Mouse (Mus musculus) CD4-positive helper T cell, adult 2 months (primary cell): ENCODE measurements around the gene Prdx2.

Source experiments
- DNase-seq: peaks from one replicate; pipeline ENCODE4 v3.0.0-alpha.2; 2012; ENCODE audit warnings: low read depth, missing footprints, low spot score

Prdx2 gene

DNA sequence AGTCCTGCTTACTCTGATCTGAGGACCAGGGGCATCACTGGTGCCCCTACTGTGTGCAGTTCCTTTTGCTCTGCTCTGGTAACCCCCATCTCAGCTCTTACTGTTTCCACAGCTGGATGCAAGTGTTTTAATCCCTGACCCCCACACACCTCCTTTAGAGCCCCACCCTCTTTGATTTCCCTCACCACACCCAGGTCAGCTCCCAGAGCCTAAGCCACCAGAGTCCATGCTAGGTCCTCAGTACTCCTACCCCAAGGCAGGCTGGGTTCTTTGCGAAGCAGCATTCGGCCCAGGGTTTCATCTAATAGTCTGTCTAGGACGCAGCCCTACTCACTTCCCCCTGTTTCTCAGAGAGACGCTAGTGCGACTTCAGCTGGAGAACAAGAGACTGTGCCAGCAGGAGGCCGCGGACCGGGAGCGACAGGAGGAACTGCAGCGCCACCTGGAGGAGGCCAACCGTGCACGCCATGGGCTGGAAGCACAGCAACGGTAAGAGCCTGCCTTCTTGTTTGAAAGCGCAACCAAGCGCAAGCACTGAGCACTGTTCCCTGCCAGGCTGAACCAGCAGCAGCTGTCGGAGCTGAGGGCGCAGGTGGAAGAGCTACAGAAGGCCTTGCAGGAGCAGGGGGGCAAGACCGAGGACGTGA is 28.4 kb downstream of the Prdx2 start:
- peak; percentile 90 for DNase-seq

DNA sequence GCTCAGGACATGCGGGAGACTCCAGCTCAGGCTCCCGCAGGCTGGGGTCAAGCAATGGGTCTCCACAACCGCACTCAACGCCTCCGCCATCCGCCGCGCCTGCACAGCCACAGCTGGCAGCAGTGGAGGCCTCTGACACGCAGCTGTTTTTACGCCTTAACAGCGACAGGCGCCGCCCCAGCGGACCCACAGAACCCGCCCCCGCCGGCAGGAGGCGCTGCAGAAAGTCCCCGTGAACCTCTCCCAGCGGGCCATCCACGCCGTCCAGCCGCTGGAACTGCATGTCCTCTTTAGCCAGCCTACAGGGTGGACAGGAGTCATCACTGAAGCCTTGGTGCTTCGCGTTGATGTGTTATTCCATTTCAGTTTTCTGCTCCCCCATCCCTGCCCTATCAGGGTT is 38.3 kb downstream of the Prdx2 start:
- DNase-seq: peak; percentile 50

DNA sequence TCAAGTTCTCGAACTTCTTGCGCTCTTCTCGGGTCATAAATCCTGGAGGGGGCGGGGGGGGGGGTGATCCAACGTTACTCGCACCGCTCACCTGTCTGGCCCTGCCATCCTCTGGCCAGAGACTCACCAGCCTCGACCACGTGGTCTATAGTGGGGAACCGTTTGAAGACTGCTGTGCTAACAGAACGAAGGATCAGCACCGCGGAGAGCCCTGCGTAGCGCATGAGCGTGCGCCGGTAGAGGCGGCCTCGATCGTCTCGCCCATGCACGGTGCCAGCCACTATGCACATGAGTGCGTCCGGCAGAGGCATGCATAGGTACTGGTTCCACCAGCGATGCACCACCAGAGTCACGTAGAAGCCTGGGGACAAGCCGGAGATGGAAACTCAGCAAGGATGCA is 41.9 kb downstream of the Prdx2 start:
- no peak for DNase-seq

DNA sequence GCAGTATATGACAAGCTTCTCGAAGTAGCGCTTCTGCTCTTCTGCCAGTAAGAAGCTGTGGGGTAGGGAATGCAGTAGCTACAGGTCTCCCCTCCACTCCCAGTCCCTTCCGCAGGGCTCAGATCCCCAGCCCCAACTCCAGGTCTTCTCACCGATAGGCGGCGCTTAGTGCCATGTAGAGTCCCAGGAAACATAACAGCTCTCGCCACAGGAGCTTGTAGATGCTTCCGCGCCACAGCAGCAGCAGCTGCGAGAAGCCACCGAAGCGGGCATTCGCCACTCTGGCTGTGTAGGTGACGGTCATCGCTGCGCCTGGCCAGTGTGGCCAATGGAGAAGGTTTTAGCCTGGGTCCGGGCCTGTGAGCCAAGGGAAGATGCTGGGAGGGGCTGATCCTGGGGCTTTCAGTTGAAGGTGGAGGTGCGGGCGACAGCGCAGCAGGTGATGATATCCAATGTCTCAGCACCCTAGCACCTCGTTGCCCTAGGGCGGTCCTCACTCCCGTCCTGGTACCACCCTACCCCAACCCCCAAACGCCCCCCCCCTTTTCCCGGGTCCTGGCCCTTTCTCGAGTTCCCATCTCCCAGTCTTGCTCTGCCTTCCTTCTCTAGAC is 43.9 kb downstream of the Prdx2 start:
- peak; percentile 85 for DNase-seq

DNA sequence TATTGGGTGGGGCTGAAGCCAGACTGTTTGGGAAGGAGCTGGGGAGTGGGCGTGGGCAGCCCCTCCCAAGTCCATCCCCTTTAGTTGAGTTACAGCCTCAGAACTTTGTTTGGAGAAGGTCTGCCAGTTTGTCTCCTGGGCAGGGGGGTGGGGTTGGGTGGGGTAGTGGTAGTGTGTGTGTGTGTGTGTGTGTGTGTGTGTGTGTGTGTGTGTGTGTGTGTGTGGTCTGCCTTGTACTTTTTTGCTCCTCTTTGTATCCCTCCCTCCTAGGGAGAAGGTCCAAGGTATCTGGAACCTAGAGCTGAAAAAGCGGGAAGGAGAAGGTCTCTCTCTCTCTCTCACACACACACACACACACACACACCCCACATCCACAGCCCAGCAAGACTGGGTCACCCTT is 45.0 kb downstream of the Prdx2 start, which contains the start of gene Best2:
TSS of gene Best2 (minus strand) at position 101 of the 400 bp plus-strand sequence.
- no peak for DNase-seq

DNA sequence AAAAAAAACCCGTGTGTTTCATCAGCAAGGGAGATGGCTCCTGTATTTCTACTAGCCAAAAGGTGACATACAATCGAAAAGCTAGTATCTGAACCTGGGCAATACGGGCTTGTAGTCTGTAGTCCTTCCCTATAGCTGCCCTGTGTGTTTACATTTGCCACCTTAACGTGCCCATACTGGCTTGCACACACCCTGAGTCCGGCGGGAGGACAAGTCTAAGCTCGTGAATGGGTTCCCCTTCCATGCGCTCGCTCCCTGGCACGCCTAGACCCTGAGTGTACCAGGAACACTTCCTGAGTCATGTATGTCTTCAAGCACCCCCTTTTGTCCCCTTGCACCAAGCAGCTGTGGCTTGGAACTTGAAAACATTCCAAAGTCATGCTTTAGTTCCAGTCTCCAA is 47.3 kb downstream of the Prdx2 start:
- DNase-seq: no peak

DNA sequence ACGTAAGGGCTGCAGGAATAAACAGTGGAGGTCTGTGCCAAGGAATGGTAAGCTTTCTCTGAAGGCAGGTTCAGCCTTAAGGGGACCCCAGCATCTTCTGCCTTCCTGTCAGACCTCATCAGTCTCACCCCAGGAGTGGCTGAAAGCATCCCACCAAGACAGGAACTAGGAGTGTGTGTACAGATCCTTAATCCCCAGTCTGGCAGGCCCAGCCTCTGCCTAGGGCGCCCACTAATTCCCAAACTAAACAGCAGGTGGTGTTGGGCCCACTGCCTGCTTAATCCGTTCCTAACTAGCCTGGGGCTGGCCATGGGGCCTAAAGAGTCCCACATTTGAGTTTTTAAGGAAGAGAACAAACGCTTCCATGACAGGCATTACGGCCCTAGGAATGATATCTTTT is 47.8 kb downstream of the Prdx2 start:
- no peak for DNase-seq

DNA sequence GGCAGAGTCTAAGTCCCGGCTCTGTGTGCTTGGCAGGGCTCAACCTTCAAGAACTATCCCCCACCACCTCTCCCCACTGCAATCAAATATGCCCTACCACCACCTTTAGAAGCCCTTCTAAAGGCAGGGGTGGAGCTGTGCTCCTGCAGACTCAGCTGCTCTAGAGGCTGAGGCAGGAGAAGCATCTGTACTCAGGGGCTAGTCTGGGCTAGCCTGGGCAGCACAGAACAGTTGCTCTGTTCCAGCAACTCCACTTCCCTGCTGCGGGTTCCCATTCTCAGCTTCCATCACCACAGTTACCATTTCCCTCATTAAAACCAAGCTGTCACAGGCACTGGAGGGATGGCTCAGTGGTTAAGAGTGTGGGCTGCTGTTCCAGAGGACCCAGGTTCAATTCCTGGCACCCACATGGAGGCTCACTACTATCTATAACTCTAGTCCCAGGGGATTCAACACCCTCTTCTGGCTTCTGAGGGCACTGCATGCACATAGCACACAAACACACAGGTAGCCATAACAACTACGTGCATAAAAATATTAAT is 52.2 kb downstream of the Prdx2 start:
- DNase-seq: no peak

DNA sequence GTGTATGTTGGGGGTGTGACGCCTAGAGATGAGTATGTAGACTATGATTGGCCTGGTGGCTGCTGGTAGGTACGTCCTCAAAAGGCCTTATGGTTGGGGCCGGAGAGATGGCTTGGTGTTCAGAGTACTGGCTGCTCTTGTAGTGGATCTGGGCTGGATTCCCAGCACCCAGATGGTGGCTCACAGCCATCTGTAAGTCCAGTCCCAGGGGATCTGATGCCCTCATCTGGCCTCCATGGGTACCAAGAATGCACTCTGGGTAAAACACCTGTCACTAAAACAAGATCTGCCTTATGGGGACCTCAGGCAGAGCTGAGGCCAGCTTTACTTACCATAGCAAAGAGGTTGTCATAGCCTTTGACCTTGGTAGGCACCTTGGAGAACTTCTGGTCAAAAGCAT is 54.5 kb downstream of the Prdx2 start:
- no peak for DNase-seq
